Mouse (Mus musculus) c-Kit-positive CD71-positive TER-119-negative erythroid progenitor cells, embryonic 14.5 days (primary cell): ENCODE data around the gene Rsph9.

Experiments
- DNase-seq: peaks from one replicate; pipeline ENCODE4 v3.0.0-alpha.2; 2013; ENCODE audit warnings: low read depth

The Rsph9 gene

DNA sequence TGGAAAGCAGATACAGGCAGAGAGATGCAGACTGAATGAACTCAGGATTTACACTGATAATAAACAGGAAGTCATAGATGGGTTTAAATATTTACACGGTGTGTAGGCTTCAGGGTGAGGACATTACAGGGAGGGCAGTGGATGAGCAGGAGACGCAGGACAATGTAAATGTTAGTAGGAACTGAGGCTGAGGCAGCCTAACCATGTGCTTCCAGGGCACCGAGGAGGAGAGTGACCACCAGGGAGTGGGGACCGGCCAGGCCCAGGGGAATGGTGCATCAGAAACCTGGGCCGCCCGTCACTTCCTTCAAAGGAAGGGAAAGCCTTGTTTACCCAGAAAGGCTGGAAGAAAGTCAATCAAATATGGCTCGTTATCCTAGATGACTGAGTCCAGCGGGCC, 45.5 kb downstream of the Rsph9 start:
- no peak for DNase-seq

DNA sequence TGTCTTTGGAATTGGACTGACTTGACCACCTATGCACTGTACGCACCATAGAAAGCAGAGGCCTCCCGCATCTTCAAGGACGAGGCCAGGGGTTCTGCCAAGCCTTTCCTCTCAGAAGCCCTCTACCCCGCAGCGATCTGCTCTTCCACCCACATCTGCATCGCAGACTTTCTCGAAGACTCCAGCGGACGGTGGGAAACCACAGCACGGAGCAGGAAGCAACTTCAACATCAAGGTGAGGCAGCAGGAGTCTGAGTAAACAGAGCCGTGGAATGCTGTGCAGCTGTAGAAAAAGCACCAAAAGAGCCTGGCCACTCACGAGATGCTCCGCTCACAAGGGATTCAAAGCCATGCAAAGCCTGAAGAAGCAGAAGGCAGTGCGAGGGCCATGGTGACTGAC, 52.1 kb downstream of the Rsph9 start:
- no peak for DNase-seq

DNA sequence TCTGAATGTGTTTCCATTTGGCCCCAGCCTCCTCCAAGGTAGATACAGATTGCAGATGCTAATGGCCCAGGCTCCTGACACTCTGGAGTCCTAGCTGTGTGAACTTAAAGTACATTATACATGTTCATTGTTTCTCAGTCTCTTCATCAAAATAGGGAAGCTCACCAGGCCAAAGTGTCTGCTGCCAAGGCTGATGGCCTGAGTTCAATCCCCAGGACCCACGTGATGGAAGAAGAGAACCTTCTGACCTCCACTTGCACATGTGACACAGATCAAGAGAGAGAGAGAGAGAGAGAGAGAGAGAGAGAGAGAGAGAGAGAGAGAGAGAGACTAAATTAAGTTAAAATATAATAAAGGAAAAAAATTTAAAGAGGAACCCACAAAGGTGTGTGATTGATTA, 52.7 kb downstream of the Rsph9 start:
- DNase-seq = no peak

DNA sequence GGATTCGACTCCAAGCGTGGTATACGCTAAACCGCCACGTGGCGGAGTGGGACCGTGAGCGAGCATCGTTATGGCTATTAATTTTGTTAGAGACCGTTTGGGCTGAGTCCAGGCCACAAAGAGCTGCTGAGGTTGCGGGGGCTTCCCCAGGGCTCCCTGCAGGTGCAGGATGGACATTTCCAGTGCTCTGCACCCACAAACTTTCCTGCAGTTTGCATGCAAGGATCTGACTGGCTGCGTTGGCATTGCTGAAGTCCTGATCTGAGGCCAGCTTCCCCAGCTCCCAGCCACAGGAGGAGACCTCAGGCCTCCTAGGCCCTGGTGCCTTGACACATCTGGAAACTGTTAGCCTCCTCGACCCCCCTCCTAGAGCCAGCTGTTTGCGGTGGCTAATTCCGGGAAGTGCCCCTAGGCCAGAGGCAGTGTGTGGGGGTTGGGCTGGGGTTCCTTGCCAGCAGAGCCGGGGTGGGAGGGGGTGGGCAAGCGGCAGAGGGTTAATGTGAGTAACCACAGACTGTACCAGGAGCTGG, 57.6 kb downstream of the Rsph9 start:
- DNase-seq = no peak

DNA sequence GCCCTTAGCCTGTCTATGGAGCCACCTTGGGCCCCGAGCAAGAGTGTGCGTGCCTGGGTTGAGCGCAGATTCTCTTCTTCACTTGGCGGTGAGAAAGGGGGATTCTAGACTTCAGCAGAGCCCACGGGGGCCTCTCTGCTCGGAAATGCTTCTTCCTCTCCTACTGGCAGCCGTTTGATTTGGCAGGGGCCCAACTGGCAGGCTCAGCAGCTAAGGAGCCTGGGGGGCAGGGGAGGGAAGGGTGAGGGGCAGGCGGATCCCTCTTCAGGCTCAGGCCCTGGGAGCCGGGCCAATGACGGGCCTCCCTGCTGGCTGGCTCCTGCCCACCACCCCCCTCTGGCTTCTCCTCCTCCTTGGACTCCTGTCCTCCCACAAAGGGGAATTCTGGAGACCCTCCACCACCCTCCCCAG, 59.9 kb downstream of the Rsph9 start:
- DNase-seq = no peak

DNA sequence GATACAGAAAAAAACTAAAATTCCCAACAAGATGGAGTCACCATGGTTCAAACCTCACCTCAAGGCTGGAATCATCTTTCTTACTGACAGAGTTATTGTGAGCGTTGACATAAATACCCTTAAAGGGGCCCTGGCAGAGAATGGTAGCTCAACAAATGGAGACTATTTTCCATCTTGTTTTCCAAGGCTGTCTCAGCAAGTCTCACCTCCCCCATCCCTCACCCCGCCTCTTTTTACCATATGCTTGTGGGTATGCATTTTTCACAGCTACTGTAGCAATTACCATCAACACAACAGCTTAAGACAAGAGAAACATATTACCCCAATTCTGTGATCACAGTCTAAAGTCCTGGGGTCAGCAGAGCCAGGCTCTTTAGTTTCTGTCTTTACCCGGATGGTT, 60.6 kb downstream of the Rsph9 start:
- no peak for DNase-seq

DNA sequence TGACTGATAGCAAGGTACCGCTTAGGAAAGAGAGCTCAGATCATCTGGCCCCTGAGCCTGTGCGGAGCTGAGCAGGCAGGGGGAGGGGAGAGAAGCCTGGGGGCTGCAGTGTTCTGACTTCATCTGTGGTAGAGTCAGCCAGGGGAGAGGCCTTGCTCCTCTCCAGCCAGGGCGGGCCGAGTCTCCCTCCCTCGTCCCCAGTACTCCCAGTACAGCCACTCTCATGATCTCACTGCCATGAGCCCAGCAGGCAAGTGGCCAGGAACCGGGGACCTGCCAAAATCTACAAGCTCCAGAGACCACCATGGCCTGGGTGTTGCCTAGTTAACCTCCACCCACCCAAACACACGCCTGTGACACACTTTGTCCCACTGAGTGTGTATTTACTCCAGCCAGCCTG, 62.4 kb downstream of the Rsph9 start:
- DNase-seq = no peak

DNA sequence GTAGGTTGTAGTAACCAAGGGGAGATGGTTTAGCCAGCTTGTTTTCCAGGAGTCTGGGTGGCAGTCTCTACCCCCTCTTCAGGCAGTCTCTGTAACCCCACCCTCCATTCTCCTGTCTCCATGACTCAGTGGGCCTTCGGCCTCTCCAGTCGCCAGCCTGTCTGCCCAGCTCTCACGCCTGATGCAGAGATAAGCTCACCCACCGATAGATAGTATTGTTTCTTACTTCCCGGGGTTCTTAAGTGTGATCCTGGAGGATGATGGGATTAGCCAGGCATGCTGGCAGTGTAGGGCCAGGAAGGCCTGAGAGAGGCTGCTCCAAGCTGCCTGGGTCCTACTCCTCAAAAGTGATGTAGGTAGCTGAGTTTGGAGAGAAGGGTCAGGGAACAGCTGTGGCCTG, 63.0 kb downstream of the Rsph9 start:
- no peak for DNase-seq

DNA sequence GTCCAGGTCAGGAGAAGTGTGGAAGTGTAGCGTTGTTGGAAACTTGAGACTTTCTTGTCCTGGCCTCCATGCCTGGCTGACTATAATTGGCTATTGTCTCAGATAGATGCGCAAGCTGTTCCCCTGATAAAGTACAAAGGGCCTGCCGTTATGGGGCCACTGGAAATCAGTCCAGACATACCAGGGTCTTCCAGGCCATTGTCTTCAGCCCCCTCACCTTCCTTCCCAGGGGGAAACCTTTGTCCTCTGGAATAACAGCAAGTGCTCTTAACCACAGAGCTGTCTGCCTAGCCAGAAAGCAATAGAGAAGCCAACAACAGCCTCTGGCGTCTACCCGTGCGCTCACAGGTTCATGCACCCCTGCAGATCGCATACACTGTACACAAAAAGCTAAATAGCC, 63.6 kb downstream of the Rsph9 start:
- DNase-seq = no peak

DNA sequence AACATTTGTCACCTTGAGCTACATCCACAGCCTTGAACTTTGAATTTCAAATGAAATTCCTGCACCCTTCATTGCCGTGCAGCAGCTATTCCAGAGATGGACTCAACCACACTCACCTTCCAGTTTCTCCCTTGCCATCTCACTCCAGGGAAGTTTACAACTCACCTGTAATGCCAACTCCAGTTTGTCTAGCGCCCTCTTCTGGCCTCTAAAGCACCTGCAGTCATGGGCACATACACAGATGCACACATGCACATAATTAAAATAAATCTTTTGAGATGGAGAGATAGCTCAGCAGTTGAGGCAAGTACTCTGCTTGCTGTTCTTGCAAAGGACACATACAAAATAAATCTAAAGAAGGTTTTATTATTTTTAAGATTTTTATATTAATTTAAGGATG, 65.0 kb downstream of the Rsph9 start:
- DNase-seq = no peak

DNA sequence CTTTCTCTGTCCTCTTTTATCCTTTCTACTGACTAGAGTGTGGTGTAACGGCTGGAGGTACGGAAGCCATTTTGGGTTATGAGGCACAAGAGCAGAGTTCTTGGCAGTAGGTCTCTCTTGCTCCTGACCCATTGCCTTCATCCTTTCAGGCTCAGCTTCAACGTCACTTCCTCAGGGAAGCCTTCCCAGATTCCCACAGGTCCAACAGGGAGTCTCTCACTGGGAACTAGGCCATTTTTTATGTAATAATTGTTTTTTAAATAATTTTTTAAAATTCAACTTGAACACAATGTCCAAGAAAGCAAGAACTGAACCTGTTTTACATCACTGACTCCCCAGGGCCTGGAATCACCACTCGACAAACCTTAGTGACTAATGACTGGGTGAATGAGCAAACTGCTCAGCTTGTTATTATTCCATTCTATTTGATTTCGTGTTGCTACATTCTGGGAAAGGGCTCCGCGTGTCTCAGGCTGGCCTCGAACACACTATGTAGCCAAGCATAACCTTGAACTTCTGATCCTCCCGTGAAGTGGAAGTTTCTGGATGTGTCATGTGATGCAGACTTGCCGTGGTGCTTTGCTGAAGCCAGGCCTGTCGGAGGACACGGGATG, 66.0 kb downstream of the Rsph9 start:
- DNase-seq = no peak

DNA sequence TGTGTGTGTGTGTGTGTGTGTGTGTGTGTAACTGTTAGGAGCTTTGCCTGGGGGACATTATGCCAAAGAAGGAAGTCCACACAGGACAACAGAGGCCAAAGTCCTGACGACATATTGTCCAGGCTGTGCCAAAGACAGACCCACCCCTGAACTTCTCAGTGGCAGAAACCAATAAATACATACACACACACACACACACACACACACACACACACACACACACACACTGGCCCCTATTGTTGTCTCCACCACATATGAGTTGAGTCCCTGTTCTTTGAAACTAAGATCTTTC, 67.8 kb downstream of the Rsph9 start:
- no peak for DNase-seq

DNA sequence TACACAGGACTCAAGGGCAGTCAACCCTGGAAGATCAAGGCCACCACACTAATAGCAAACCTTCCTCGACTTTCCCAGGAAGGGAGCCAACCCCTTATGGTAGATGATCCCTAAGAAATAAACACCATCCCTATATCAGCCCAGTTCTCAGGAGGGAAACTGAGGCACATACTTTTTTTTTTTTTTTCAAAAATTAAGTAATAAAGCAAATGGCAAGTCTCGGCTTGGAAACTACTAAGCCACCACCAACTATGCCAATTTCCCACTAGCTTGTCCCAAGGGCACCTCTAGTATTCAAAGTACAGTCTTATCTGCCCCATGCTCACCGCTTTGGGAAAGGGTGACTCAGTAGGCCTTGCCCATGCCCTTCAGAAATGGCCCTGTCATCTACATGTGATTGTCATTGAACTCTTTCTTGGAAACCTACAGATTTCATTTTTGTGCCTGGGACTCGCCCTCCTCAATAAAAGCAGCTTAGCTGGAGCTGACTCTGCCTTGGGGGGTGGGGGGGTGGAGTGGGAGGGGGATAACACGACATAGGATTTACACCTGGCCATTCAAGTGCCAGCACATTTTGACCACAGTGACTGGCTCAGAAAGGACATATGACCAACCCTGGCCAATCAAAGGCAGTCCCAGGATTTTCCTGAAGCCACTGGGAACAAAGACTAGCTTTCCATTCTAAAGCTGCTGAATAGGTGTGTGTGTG, 68.3 kb downstream of the Rsph9 start:
- DNase-seq = no peak

DNA sequence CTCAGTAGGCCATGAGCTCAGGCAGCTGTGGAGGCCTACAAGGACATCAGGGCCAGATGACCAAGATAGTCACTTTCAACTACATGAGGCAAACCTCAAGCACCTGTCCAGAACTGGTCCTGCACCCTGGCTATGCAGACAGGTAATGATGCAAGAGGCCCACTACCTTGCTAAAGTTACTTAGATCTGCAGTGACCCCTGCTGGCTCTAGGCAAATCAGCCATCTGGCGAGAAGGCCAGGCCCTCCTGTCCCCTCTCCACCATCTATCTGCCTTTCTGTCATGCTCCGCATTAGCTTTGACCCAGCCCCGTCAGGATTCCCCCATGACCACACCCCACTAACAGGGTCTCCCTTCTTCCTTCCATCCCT, 68.9 kb downstream of the Rsph9 start:
- peak; percentile 31 for DNase-seq

DNA sequence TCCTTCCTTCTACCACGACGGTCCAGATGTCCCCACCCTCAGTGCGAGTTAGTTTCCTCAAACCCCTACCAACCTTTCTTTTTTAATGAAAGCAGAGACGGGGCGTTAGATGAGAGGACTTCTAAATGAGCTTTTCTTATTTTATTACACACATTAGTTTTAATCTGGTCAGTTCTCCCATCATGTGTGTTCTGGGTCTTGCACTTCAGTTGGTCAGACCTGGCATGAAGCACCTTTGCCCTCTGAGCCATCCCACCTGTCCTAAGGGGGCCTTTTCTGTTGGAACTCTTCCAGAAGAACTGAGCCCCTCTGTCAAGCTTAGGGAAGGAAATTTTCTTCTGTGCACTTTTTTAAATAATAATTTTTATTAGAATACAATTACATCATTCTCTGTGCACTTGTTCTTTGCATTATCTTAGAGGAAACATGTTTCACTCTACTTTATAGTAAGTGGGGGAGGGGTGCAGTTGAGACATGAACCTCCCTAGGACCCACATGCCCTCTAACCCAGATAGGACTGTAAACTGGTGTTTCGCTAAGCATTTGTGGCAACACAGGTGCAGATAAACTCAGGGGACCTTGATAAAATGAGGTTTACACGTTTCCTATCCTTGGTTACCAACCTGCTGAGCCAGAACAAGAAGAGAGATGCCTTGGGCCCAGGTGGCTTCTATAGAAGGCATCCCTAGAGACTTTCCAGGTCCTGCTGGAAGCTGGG, 69.5 kb downstream of the Rsph9 start:
- DNase-seq = peak; percentile 16

DNA sequence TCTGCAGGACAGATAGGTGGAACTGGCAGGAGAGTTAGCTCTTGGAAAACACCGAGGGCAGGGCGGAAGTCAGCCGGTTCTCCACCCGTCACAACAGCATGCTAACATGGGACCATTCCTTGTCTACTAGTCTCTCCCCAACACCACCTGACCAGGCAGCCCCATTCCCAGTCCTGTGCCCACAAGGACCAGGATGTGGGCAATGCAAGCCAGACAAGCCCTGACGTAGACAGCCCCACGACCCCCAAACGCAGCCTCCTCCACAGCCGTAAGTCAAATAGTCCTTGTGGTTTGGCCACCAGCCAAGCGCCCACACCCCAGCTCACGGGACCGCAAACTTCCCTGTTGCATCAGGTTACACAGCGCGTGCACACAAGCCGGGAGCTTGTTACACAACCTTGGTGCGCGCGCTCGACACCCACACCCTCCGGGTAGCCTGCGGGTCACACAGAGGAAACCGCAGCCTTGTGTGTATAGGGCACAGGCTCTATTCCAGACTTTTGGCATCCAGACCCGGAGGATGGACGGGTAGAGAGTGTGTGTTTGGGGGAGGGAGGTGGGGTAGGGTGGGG, 70.2 kb downstream of the Rsph9 start:
- peak; percentile 41 for DNase-seq
